Mouse (Mus musculus): ENCODE data around the gene Pan2. TPM values are rescaled to one million over a fixed set of nuclear protein-coding genes. Genes with fewer than 3 reads are reported as not detected.
"Not testable (repeated sequence)": the region's sequence is repeated elsewhere in the genome, so short reads cannot be mapped to it uniquely, and the experiment has no call there.

Pan2 gene
- total RNA-seq, 1 experiment from 2014 or later = 14.6 TPM

DNA sequence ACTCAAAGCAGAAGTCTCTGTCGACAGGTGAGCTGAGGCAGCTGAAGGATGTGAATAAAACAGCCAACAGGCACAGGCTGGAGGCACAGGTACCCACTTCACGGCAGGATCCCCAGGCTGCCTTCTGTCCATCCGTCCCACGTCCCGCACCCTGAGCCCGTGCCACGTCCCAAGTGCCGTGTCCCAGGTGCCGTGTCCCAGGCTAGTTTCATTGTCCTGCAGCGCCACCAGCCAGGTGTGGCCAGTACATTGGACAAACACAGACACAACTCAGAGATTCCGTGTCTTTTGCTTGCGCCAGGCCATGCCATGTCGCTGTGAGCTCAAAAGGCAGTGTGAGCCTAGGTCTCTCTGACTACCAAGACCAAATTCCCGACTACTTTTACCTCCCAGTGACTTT is 21.5 kb upstream of the Pan2 start:
- no peak for ATAC-seq (replicated peaks; ENCODE audit: insufficient number of reproducible peaks, low FRiP score, low TSS enrichment, poor library complexity, severe bottlenecking)

DNA sequence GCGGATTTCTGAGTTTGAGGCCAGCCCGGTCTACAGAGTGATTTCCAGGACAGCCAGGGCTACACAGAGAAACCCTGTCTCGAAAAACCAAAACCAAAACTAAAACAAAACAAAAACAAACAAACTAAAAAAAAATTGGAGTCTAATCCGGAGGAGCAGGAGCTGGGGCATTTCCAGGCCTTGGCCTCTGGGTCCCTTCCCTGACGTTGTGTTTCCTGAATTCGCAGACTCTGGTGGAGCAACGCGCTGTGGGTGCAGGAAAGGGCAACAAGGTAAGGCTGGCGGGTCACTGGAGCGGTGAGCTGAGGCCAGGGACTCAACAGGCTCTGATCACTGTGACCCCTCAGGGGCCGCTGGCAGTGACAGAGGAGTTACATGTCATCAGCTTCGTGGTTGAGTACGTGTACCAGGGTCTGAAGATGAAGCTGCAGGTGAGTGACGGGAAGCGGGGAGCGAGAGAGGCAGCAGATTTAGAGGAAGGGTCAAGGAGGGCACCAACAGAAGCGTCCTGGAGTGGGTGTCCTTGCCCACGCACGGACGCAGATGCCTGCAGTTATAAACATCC is 20.2 kb upstream of the Pan2 start:
- no peak for ATAC-seq (replicated peaks; ENCODE audit: insufficient number of reproducible peaks, low FRiP score, low TSS enrichment, poor library complexity, severe bottlenecking)

DNA sequence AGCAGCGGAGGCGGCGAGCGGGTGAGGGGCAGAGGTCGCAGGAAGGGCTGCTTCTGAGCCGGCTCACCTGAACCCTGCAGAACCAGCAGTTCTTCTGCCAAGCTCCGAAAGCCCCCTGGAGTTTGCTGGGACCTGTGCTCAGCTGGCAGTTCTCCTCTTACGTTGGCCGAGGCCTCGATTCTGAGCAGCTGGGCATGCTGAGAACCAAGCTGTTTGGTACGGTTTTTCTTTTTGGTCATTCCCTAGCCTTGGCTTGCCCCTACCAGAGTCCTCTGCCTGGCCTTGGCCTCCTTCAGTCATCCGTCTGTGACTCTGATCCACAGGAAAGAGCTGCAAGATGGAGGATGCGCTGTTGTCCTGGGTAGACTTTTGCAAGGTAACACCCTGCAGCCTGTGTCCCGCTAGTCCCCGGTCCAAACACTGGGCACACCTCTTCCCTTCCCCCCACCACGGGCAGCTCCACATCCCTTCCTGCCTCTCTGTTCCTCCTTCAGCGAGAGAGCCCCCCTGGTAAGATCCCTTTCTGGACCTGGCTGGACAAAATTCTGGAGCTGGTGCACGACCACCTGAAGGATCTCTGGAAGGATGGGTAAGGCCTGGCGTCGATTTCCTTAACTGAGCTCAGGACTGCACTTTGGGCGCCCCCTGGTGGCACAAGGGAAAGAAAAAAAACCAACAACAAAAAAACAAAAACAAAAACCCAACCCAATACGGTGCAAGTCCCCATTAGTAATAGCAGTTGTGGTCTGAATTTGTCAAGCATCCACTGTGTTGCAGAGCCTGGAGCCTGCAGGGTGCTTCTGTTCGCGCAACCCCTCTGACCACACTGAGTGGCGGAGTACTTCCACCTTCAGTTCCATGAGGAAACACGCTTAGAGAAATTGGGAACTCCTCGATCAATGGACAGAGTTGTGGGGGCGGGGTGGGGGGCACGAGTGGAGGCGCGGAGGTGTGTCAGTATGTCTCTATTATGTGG is 19.2 kb upstream of the Pan2 start:
- no peak for ATAC-seq (replicated peaks; ENCODE audit: insufficient number of reproducible peaks, low FRiP score, low TSS enrichment, poor library complexity, severe bottlenecking)

DNA sequence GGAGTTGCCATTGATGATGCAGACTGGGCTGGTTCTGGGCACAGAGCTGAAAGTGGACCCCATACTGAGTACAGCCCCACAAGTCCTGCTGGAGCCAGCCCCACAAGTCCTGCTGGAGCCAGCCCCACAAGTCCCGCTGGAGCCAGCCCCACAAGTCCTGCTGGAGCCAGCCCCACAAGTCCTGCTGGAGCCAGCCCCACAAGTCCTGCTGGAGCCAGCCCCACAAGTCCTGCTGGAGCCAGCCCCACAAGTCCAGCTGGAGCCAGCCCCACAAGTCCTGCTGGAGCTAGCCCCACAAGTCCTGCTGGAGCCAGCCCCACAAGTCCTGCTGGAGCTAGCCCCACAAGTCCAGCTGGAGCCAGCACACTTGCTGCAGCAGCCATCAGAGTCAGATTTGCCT is 12.5 kb upstream of the Pan2 start:
- ATAC-seq (replicated peaks; ENCODE audit: insufficient number of reproducible peaks, low FRiP score, low TSS enrichment, poor library complexity, severe bottlenecking) = not testable (repeated sequence)

DNA sequence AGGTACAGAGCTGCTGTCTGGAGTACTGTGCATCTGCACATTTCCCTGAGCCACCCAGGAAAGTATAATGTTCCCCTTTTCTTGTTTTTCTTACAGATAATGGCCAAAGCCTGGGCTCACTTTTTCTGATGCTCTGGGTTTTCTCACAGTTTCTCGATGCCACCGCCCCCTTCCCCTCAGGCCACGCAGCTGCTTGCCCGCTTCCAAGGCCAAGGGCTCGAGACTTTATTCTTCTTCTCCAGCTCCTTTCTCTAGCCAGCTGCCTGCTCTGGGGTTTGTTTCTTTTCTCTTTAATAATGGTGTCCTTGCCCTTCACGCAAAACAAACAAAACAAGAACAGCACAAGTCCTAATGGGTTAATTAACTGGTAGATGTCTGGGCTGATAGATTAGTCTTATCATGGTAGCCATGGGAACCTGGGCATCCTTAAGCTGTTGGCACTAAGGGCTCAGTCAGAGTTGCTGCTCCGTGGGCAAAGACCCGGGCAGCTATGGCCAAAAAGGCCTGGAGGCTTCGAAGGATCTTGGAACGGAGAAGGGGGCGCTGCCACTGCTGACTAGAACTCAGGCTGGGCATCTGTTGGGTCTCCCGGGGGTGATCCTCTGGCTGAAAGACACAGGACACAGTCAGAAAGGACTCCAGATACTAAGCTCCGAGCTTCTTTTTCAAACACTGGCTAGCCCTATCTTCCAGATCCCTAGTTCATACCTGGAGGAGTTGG is 6.6 kb upstream of the Pan2 start:
- no peak for ATAC-seq (replicated peaks; ENCODE audit: insufficient number of reproducible peaks, low FRiP score, low TSS enrichment, poor library complexity, severe bottlenecking)

DNA sequence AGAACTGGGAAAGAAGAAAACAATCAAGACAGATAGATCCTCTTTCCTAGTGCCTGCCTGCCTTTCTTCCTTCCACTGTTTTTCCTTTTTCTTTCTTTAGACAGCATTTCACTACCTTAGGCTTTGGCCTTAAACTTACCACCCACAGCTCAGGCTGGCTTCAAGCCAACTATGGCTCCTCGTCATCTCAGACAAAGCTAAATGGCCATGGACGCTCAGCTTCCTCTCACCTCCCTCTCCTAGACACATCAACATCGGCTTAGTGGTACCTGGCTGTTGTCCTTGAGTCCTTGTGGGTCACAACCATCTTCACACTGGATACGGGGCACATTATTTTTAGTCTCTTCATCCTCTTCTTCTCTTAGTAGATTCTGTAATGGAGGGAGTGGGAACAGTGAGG is 5.9 kb upstream of the Pan2 start:
- ATAC-seq (replicated peaks; ENCODE audit: insufficient number of reproducible peaks, low FRiP score, low TSS enrichment, poor library complexity, severe bottlenecking) = no peak

DNA sequence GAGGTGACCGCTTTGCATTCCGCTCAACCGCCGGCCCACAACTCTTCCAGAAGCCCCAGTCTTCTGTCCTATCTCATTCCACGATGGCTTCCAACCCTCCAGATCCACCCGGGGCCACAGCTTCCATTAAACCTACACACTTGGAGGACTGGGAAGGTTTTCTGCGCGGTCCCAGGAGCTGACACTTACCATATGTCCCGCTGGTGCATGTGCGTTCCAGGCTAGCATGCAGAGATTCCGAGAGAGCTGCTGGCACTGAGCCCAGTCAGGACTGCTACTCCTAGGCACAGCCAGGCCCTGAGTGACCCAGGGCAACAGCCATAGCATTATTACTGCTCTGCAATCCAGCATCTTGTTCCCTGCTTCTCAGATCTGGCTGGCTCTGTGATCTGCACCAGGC is 5.5 kb upstream of the Pan2 start:
- 0 out of 2 replicates have a peak, but pooled peaks have one; percentile 21 for ATAC-seq (replicated peaks; ENCODE audit: insufficient number of reproducible peaks, low FRiP score, low TSS enrichment, poor library complexity, severe bottlenecking)

DNA sequence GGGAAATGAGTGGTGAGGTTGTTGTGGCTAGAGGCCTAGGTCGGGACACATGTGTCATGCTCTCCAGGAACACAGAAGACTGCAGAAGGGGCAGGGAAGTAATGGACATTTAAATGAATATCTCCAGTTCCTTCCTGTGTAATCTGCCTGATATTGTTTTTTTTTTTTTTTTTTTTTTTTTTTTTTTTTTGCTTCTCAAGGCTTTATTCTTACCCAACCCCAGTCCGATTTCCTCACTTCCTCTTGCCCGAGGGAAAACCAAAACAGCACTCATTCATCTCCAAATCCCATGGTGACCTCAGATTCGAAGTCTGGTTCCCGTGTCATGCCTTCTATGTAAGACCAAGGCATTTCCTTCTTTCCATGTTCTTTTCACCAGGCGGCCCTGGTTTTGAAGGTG is 4.9 kb upstream of the Pan2 start:
- ATAC-seq (replicated peaks; ENCODE audit: insufficient number of reproducible peaks, low FRiP score, low TSS enrichment, poor library complexity, severe bottlenecking) = peak; percentile 38

DNA sequence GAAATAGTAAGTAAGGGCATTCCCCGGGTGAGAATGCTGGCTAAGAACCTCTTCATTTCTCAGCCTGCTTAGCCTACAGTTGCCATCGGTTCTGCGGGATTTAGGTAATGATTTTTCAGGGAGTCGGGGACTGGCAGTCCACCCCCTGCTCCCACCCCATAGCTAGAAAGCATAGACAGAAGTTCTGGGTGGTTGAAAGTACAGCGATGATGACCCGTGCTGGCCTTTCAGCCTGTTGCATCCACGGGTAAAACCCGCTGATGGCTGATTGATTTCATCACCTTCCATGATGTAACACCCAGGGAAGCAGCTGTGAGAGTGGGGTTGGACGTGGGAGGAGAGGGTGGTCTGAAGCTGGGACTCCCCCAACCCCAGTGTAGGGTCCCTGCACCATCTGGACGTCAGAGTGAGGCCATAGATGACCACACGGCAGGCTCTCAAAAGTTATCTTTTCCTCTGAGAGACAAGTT is 4.4 kb upstream of the Pan2 start, which contains the start of gene Il23a:
Gene Il23a, minus strand, starts transcription at position 51 of the 470 bp plus-strand sequence.
- ATAC-seq (replicated peaks; ENCODE audit: insufficient number of reproducible peaks, low FRiP score, low TSS enrichment, poor library complexity, severe bottlenecking) = no peak

DNA sequence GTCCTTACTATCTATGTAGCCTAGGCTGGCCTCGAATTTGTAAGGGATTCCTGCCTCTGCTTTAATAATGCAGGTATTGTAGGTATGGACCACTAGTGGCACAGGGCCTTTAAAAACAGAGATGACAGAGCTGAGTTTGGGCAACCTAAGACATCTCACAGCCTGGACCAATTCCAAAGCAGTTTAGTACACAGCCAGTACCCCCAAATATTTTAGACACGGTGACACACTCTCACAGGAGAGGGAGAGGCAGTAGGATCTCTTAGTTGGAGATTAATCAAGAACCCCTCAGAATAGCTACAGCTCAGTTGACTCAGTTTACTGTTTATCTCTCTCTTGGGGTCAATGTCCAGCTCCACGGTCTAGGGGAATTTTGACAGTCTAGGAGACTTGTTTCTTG is 778 bp upstream of the Pan2 start:
- ATAC-seq (replicated peaks; ENCODE audit: insufficient number of reproducible peaks, low FRiP score, low TSS enrichment, poor library complexity, severe bottlenecking) = no peak

DNA sequence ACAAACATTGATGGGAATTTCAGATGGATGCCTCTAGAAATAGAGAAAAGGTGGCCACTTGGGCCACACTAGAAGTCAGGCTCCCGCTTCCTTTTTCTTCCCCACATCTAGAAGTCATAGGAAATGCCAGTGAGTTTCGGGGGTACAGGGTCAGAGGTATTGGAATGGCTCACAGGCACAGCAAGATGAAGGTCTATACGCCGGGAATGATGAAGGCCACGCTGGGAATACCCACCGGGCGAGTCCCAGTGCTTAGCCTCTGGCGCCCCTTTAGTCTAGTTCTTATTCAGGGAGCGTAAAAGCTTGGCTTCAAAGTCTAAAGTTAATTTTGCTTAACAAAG is 380 bp upstream of the Pan2 start:
- ATAC-seq (replicated peaks; ENCODE audit: insufficient number of reproducible peaks, low FRiP score, low TSS enrichment, poor library complexity, severe bottlenecking) = no peak

DNA sequence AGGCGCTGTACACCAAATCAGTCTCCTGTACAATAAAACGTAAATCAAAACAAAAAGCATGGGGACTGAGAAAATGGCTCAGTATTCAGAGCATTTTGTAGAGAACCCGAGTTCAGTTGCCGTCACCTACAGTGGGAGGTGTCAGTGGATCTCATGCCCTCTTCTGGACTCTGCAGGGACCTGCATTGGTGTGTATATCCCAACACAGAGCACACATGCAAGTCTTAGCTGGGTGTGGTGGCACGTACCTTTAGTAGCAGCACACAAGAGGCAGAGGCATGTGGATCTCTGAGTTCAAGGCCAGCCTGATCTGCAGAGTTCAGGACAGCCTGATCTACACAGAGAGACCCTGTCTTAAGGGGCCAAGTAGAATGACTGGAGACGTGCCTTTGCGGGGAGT is 6.5 kb downstream of the Pan2 start:
- no peak for ATAC-seq (replicated peaks; ENCODE audit: insufficient number of reproducible peaks, low FRiP score, low TSS enrichment, poor library complexity, severe bottlenecking)

DNA sequence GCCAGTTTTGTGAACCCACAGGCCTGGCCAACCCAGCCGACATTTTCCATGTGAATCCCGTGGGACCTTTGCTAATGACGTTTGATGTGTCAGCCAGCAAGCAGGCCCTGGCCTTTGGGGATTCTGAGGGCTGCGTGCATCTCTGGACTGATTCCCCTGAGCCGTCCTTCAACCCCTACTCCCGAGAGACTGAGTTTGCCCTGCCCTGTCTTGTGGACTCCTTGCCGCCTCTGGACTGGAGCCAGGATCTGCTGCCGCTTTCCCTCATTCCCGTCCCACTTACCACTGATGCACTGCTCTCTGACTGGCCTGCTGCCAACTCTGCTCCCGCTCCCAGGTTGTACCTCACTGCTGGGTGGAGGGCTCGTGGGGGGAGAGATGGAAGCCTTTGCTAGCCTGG is 7.0 kb downstream of the Pan2 start:
- no peak for ATAC-seq (replicated peaks; ENCODE audit: insufficient number of reproducible peaks, low FRiP score, low TSS enrichment, poor library complexity, severe bottlenecking)

DNA sequence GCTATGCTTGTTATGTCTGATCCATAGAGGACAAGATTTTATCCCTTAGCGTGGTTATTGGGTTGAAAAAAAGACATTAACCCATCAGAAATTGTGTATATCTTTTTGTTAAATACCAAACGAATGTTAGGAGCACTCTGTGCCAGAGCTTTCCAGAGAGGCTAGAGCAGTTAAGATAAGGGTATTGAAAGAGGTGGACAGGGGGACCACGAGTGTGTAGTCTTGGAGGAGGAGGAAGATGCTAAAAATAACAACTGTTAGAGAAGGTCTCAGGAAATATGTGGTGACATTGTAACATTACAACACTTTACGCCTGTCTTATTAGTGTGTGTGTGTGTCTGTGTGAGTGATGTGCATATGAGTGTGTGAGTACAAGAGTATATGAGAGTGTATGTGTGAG is 7.8 kb downstream of the Pan2 start:
- ATAC-seq (replicated peaks; ENCODE audit: insufficient number of reproducible peaks, low FRiP score, low TSS enrichment, poor library complexity, severe bottlenecking) = no peak

DNA sequence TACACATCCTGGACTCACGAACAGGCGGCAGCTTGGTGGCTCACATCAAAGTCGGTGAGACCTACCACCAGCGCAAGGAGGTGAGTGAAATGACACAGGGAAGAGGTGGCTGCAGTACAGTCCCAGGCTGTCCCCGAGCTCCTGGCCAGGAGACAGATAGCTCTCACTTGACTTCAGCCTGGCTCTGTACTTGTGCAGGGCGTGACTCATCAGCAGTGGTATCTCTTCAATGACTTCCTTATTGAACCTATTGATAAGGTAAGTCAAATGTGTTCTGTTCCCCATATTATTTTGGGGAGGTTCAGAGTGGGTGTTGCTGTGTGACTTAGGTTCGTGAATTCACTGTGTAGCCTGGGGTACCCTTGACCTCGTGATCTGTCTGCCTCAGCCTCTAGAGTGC is 12.4 kb downstream of the Pan2 start:
- no peak for ATAC-seq (replicated peaks; ENCODE audit: insufficient number of reproducible peaks, low FRiP score, low TSS enrichment, poor library complexity, severe bottlenecking)

DNA sequence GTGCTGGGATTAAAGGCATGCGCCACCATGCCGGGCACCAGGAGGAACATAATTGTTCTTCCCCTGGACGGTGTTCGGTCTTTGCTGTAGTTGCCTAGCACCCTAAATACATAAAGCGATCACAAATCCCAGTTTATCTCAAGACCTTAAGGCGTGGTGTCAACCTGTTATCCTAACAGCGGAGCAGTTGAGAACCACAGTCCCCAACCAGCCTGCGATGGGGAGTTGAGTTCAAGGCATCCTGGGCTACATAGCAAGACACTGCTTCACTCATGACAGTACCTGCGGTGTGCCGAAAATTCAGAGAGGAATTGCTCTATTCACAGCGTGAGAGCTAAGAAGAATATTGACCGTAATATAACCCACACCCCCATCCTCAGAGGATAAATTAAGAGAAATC is 18.5 kb downstream of the Pan2 start:
- ATAC-seq (replicated peaks; ENCODE audit: insufficient number of reproducible peaks, low FRiP score, low TSS enrichment, poor library complexity, severe bottlenecking) = no peak

DNA sequence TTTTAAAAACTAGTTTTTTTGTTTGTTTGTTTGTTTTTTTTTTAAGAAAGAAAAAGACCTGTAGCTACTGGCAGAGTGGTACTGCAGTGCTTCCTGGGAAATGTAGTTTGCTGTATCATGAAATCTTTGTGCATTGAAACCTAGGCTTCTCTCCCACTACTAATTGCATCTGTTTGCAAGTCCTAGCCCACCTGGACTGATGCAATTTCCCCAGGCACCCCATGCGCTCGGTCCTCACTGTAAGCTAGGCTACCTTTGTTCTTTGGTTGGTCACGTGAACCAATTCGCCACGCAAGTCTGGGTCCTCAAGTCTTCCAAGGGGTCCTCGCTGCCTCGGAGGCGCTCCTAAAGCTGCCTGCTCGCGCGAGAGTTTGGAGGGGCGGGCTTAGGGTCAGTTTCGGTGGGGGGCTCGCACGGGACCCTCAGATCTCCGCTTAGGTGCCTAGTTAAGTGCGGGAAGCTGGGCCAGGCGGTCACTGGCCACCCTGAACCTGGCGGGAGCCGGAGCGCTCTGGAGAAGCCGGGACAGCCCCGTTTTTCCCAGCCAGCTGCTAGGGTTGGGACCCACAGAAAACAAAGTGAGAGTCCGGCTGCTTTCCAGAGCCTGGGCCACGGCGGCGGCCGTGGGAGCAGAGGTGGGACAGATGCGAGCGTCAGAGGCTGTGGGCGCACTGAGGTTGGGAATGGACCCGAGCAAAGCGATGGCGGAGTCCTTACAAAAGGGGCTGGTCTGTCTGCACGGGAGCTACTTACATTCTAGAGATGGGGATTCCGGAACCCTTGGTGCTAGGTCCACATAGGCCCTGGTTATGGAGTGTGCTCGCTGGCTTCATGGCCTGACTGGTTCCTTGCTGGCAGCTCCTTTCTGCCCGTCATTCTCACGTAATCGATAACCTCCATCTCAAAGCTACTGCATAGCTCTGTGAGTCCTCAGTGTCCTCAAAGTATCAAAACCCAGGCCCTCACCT is 19.3 kb downstream of the Pan2 start, which contains the start of gene Cnpy2:
Gene Cnpy2, plus strand, starts transcription at position 319 of the 968 bp plus-strand sequence.
- ATAC-seq (replicated peaks; ENCODE audit: insufficient number of reproducible peaks, low FRiP score, low TSS enrichment, poor library complexity, severe bottlenecking) = peak; percentile 82

DNA sequence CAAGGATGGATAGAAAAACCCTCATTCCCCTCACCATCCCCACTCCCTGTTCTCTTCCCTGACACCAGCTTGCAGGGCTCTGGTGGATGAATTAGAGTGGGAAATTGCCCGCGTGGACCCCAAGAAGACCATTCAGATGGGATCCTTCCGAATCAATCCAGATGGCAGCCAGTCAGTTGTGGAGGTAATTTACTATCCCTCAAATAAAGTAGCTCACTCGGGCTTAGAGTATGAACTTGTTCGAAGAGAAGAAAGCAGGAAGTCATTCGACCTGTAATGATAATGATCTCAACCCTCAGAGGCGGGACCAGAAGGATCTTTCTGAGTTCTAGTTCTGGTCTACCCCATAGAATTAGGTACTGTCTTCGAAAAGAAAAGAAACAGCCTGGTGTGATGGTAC is 20.4 kb downstream of the Pan2 start:
- ATAC-seq (replicated peaks; ENCODE audit: insufficient number of reproducible peaks, low FRiP score, low TSS enrichment, poor library complexity, severe bottlenecking) = no peak

Measured in monocyte, adult 5-6 weeks (primary cell).